Mouse (Mus musculus): ENCODE results near the gene Rngtt. TPM values are rescaled to one million over a fixed set of nuclear protein-coding genes. Genes with fewer than 3 reads are reported as not detected.
A peak's percentile ranks its signal among the peaks of the same experiment; 100 is the strongest.

The Rngtt gene
- total and polyA plus RNA-seq, 3 experiments: 2.9 to 10.9 (median 8.9) TPM

DNA sequence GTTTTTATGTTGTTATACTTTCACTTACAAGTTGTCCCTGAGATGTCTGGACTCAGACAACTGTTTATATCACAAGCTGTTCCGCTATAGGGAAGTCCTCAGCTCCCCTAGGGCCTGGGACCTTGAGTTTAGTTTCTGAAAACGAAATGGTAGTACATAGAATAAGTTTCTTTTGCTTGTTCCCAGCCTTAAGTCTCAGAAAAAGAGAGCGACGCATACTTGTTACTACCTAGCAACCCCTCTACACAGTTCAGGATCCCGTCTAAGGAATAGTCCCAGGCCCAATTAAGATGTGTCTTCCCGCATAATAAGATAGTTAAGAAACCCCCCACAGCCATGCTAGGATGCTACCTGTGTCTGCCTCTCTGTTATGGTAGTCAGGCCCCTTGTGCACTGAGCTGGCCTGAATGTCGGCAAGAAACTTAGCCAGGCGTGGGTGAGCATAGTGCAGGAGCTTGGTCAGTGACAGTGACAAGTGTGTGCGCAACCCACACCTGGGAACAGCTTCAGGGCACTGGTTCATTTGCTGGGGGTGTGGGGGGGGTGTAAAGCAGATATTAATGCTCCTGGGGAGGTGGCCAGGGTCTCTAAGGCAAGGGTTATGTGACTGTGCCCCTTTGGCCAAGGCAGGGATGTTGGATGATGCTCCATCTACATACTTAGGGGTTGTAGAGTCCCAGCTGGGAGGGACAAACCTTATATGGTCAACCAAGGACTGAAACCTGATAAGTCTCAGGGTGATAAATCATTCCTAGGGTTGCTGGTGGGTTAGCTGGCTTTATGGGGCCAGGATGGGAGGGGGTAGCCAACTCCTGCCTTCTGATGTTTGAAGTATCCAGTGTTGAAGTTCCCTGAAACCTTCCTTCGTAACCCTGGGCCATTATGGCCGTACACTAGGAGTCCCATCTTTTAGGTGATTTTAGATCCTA, 39.5 kb upstream of the Rngtt start:
- Histone ChIP-seq H3K4me1 (ENCODE audit: control insufficient read depth, insufficient read depth, low read length) (no peaks in the 10 kb centered on the region), H3K27ac (no peak overlapping the region), H3K4me3 (no peak overlapping the region), H3K36me3 (ENCODE audit: control insufficient read depth, insufficient read depth, low read length) (no peaks in the 10 kb centered on the region), H3K27me3 (ENCODE audit: control insufficient read depth, insufficient read depth, low read length) (no peaks in the 10 kb centered on the region), H3K79me2 (replicated peaks; ENCODE audit: control insufficient read depth, insufficient read depth, low read length) (no peaks in the 10 kb centered on the region), H3K9ac (ENCODE audit: low read depth, low read length) (no peak overlapping the region)
- no peak for DNase-seq
- intact Hi-C loops (cut with DNase I): no loop called here
- 93% methylated on average over 11 of the region's 11 CpGs for WGBS
- TF ChIP-seq CTCF (IDR thresholded peaks at IDR 0.05) (no peak), POLR2A (IDR thresholded peaks at IDR 0.05; ENCODE audit: insufficient read depth, low read depth, low read length) (no peak), EP300 (IDR thresholded peaks at IDR 0.05; ENCODE audit: insufficient read depth, low read depth, low read length) (no peak)

DNA sequence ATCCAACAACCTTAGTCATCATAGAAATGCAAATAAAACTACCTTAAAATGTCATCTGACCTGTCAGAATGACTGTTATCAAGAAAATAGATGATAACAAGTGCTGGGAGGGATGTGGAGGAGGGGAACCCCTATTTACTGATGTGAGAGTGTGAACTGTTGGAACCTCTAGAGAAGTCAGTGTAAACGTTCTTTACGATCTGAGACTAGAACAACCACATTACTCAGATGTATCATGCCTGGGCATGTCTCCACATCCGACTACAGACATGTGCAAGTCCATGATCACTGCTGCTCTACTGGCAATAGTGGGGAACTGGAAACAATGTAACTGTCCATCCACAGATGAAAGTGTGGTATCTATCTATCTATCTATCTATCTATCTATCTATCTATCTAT, 36.7 kb upstream of the Rngtt start:
- no peak overlapping the region for H3K27ac ChIP-seq
- H3K9ac ChIP-seq (ENCODE audit: low read depth, low read length): no peak overlapping the region
- no peaks in the 10 kb centered on the region for H3K79me2 ChIP-seq (replicated peaks; ENCODE audit: control insufficient read depth, insufficient read depth, low read length)
- no peaks in the 10 kb centered on the region for H3K27me3 ChIP-seq (ENCODE audit: control insufficient read depth, insufficient read depth, low read length)
- intact Hi-C loops (cut with DNase I): no loop called here
- no peak overlapping the region for H3K4me3 ChIP-seq
- 75% methylated on average over 3 of the region's 3 CpGs for WGBS
- no peak for DNase-seq
- no peaks in the 10 kb centered on the region for H3K4me1 ChIP-seq (ENCODE audit: control insufficient read depth, insufficient read depth, low read length)
- TF ChIP-seq POLR2A (IDR thresholded peaks at IDR 0.05; ENCODE audit: insufficient read depth, low read depth, low read length): no peak
- no peak for TF ChIP-seq EP300 (IDR thresholded peaks at IDR 0.05; ENCODE audit: insufficient read depth, low read depth, low read length)
- no peak for TF ChIP-seq CTCF (IDR thresholded peaks at IDR 0.05)
- H3K36me3 ChIP-seq (ENCODE audit: control insufficient read depth, insufficient read depth, low read length): no peaks in the 10 kb centered on the region

DNA sequence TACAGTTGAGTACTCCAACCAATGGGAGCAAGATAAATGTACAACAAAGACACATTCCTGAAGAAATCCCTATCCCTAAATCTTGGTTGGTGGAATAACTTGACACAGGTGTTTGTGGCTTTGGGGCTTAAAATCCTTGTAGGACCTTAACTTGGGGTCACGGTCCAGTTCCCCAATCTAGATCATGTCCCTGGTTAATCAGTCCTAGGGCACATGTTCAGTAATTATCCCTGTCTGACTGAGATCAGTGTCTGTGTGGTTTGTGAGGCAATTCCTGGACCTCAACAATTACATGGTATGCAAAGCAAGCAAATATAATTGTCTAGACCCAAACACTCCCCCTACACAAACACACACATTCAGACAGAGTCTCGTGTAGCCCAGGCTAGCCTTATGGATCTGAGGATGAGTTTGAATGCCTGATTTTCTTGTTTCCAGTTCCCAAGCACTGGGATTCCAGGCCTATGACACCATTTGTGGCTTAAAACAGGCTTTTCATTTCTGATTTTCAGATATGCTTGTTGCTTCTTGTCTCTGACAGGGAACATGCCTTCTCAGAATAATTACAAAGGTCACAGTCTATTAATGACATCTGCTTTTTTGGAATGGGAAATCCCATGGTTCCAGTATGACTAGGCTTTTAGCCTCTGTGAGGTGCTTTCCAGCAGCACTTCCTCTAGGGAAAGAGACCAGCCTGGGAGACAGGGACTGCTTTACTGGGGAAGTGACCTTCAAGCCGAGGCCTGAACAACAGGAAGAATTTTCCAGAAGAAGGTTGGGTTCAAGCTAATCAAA, 28.0 kb upstream of the Rngtt start:
- no peaks in the 10 kb centered on the region for H3K79me2 ChIP-seq (replicated peaks; ENCODE audit: control insufficient read depth, insufficient read depth, low read length)
- TF ChIP-seq EP300 (IDR thresholded peaks at IDR 0.05; ENCODE audit: insufficient read depth, low read depth, low read length) (no peak), CTCF (IDR thresholded peaks at IDR 0.05) (no peak), POLR2A (IDR thresholded peaks at IDR 0.05; ENCODE audit: insufficient read depth, low read depth, low read length) (no peak)
- H3K27ac ChIP-seq: peak overlapping the region; percentile 61
- intact Hi-C loops (cut with DNase I): loop anchor here (2.0 kb wide), 1 partner anchor 35 kb away; no protein-coding TSS in a partner anchor
- H3K36me3 ChIP-seq (ENCODE audit: control insufficient read depth, insufficient read depth, low read length): no peaks in the 10 kb centered on the region
- DNase-seq: peak in 1 of 2 experiments; percentile 26
- H3K4me3 ChIP-seq: no peak overlapping the region
- no peak overlapping the region for H3K9ac ChIP-seq (ENCODE audit: low read depth, low read length)
- 64% methylated on average over 3 of the region's 3 CpGs for WGBS
- peaks cover 1% of the 10 kb centered on the region for H3K4me1 ChIP-seq (ENCODE audit: control insufficient read depth, insufficient read depth, low read length)
- no peaks in the 10 kb centered on the region for H3K27me3 ChIP-seq (ENCODE audit: control insufficient read depth, insufficient read depth, low read length)

DNA sequence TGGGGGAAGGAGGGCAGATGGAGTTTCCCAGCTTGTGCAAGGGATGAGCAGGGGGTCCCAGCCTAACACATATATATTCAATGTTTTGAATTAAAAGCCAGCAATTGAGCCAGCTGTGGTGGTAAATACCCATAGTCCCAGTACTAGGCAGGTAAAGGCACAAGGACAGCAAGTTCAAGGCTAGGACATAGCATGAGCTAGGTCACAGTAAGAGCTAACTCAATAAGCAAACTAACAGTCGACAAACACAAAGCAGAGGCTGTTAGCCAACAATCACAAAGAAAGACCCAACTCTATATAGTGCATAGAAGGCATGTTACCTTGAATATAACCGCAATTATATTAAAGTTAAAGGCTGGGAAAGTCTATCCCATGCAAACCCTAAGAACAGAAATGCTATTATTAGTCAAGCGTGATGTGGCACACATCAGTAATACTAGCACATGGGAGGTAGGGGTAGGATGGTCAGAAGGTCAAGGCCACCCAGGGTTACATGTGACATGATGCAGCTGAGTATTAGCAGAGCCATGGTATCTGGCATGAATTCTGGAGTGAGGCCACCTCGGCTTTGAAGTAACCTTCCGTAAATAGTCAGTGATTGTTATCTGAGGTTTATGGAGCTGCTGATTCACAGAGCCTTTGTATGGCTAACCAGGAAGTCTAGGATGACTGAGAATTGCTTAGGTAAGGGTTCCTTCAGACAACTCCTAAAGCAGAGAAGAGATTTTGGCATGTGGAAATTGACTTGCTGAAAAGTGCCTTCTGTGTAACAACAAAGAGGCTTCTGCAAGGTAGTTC, 25.8 kb upstream of the Rngtt start:
- Histone ChIP-seq H3K36me3 (ENCODE audit: control insufficient read depth, insufficient read depth, low read length) (no peaks in the 10 kb centered on the region), H3K27me3 (ENCODE audit: control insufficient read depth, insufficient read depth, low read length) (no peaks in the 10 kb centered on the region), H3K4me1 (ENCODE audit: control insufficient read depth, insufficient read depth, low read length) (peaks cover 1% of the 10 kb centered on the region), H3K79me2 (replicated peaks; ENCODE audit: control insufficient read depth, insufficient read depth, low read length) (no peaks in the 10 kb centered on the region), H3K4me3 (no peak overlapping the region), H3K27ac (no peak overlapping the region), H3K9ac (ENCODE audit: low read depth, low read length) (no peak overlapping the region)
- 59% methylated on average over 5 of the region's 5 CpGs for WGBS
- intact Hi-C loops (cut with DNase I): no loop called here
- DNase-seq: no peak
- no peak for TF ChIP-seq EP300 (IDR thresholded peaks at IDR 0.05; ENCODE audit: insufficient read depth, low read depth, low read length)
- TF ChIP-seq CTCF (IDR thresholded peaks at IDR 0.05): no peak
- TF ChIP-seq POLR2A (IDR thresholded peaks at IDR 0.05; ENCODE audit: insufficient read depth, low read depth, low read length): no peak

DNA sequence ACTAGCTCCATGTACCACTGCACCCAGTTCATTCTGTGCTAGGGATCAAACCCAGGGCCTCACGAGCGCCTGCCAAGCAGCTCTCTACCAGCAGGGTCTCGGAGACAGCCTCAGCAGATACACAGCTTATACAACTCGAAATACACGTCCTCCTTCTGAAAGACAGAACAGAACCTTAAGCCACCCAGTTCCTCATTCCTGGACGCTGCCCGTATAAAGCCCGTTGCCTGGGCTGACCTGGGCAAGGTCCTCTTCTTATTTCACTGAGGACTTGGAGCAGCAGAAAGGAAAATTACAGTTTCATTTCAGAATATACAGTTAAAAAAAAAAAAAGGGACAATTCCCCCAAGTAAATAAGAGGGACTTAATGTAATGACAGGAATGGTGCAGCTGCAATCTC, 24.7 kb upstream of the Rngtt start:
- WGBS: 85% methylated on average over 8 of the region's 8 CpGs
- no peak for TF ChIP-seq CTCF (IDR thresholded peaks at IDR 0.05)
- no peak for TF ChIP-seq EP300 (IDR thresholded peaks at IDR 0.05; ENCODE audit: insufficient read depth, low read depth, low read length)
- TF ChIP-seq POLR2A (IDR thresholded peaks at IDR 0.05; ENCODE audit: insufficient read depth, low read depth, low read length): no peak
- intact Hi-C loops (cut with DNase I): no loop called here
- no peak for DNase-seq
- H3K4me3 ChIP-seq: no peak overlapping the region
- no peak overlapping the region for H3K9ac ChIP-seq (ENCODE audit: low read depth, low read length)
- H3K27me3 ChIP-seq (ENCODE audit: control insufficient read depth, insufficient read depth, low read length): no peaks in the 10 kb centered on the region
- no peaks in the 10 kb centered on the region for H3K36me3 ChIP-seq (ENCODE audit: control insufficient read depth, insufficient read depth, low read length)
- peaks cover 1% of the 10 kb centered on the region for H3K4me1 ChIP-seq (ENCODE audit: control insufficient read depth, insufficient read depth, low read length)
- no peak overlapping the region for H3K27ac ChIP-seq
- no peaks in the 10 kb centered on the region for H3K79me2 ChIP-seq (replicated peaks; ENCODE audit: control insufficient read depth, insufficient read depth, low read length)
